ENCODE assay signal across 22 mouse cellular contexts in the genomic region with DNA sequence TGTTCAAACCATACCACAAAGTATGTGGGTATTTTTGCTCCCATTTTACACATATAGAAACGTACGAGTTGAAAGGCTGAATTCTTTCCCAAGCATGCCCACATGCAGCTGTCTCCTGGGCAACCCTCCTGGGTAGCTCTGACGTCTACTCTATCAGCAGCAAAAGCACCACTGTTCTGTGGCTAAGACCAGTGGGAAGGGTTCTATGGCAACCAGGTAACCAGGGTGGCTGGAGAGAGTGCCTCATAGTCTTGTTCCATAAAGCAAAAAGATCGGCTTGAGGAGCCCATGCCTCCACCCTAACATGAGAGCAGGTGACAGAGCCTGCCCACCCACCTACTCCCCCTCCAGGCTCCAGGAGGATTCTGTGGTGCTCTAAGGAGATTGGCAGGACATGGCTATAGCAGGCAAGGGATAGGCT. TPM values are rescaled to one million over a fixed set of nuclear protein-coding genes. Genes with fewer than 3 reads are reported as not detected.
DNase-seq lines count a peak whose midpoint lies in the region; ATAC-seq lines count a peak whose summit lies in the region.
"Had no signal": no experiment of that assay in that cellular context is flagged by ENCODE, and none has a peak within 500 bp of the region (broad histone marks: within the 10 kb centered on the region; RNA-seq: fewer than 3 reads in every experiment).

No protein-coding gene starts in this region.

- no peak overlapping the region for H3K9ac ChIP-seq in hindbrain, embryonic 12.5 days
- H3K9ac ChIP-seq: heart, embryonic 12.5 days; intestine, embryonic 15.5 days; liver, embryonic 14.5 days; neural tube, embryonic 15.5 days had no signal

- no peak overlapping the region for H3K4me3 ChIP-seq in hindbrain, embryonic 12.5 days
- H3K4me3 ChIP-seq: heart, embryonic 12.5 days; intestine, embryonic 15.5 days; limb, embryonic 10.5 days; megakaryocyte, embryonic 14.5 days; neural tube, embryonic 15.5 days had no signal

- intact Hi-C loops in left cerebral cortex, postnatal 36 days (cut with DNase I) = no loop called here

- no peaks in the 10 kb centered on the region for H3K27me3 ChIP-seq in hindbrain, embryonic 12.5 days
- H3K27me3 ChIP-seq: intestine, embryonic 15.5 days; neural tube, embryonic 15.5 days had no signal

- no peaks in the 10 kb centered on the region for H3K9me3 ChIP-seq in hindbrain, embryonic 12.5 days (replicated peaks)
- H3K9me3 ChIP-seq: heart, embryonic 12.5 days; intestine, embryonic 15.5 days; limb, embryonic 10.5 days; megakaryocyte, embryonic 14.5 days; neural tube, embryonic 15.5 days had no signal

- H3K4me1 ChIP-seq in hindbrain, embryonic 12.5 days = no peaks in the 10 kb centered on the region
- H3K4me1 ChIP-seq: neural tube, embryonic 15.5 days had no signal

- H3K36me3 ChIP-seq in hindbrain, embryonic 12.5 days = no peaks in the 10 kb centered on the region
- H3K36me3 ChIP-seq: heart, embryonic 12.5 days; intestine, embryonic 15.5 days; limb, embryonic 10.5 days; neural tube, embryonic 15.5 days had no signal

- no peak overlapping the region for H3K27ac ChIP-seq in hindbrain, embryonic 12.5 days
- H3K27ac ChIP-seq: intestine, embryonic 15.5 days; limb, embryonic 10.5 days; liver, embryonic 14.5 days; neural tube, embryonic 15.5 days had no signal

- 50% methylated on average over 4 of the region's 4 CpGs for WGBS in hindbrain, embryonic 12.5 days

- H3K4me2 ChIP-seq in hindbrain, embryonic 12.5 days (replicated peaks) = no peak overlapping the region
- H3K4me2 ChIP-seq: heart, embryonic 12.5 days; intestine, embryonic 15.5 days; neural tube, embryonic 15.5 days had no signal

- ATAC-seq in hindbrain, embryonic 12.5 days (ENCODE audit: low FRiP score) = no peak
- ATAC-seq: forebrain, embryonic 14.5 days; intestine, embryonic 15.5 days; lung, postnatal 0 days had no signal

- peak; percentile 66 for DNase-seq in layer of hippocampus, adult 9-11 months
- DNase-seq in layer of hippocampus, adult 11-12 months (ENCODE audit: low spot score) = no peak
- DNase-seq in T-cell, adult 2 months (ENCODE audit: low spot score) = peak; percentile 42
- DNase-seq in frontal cortex, adult 2 months (ENCODE audit: extremely low spot score in 1 of 2, low spot score in 1 of 2) = peak; percentile 58 to 71
- DNase-seq in left cerebral cortex, postnatal 36 days (ENCODE audit: low spot score in 2 of 2) = peak; percentile 54 to 80
- DNase-seq in lung, postnatal 36 days = no peak
- DNase-seq in MN1 (ENCODE audit: low spot score) = no peak
- DNase-seq: adrenal gland, postnatal 25 days; cerebellum, postnatal 10 days; gastrocnemius, postnatal 36 days; heart, postnatal 36 days; kidney, postnatal 25 days had no signal

RNA-seq across cellular contexts. Expression of gene Gm12216, which starts 16.9 kb away (rescaled TPM):
- polyA plus RNA-seq in frontal cortex, adult 2 months (2012; rRNA removed) = 3.0 and 3.2 TPM in 2 replicates
- 1 to 10 TPM; 4.0 to 4.5 TPM for total RNA-seq in left cerebral cortex, postnatal 36 days (2021)
- polyA plus RNA-seq in hindbrain, embryonic 12.5 days (2016; fragmentation: Nextera tagmentation; extraction: Ambion mirVana) = 0.50 TPM in 1 of 2 replicates, not detected in the other
- total RNA-seq: MEL had no signal
- polyA plus RNA-seq: forebrain, embryonic 14.5 days had no signal

RNA-seq across cellular contexts. Expression of gene Slc22a5, which starts 49.3 kb away (rescaled TPM):
- polyA plus RNA-seq in frontal cortex, adult 2 months (2012; rRNA removed) = 15.2 and 15.8 TPM in 2 replicates
- total RNA-seq in left cerebral cortex, postnatal 36 days (2021) = 10 to 100 TPM in 1 of 2 experiments, 1 to 10 TPM in 1; 7.8 to 13.1 TPM
- polyA plus RNA-seq in hindbrain, embryonic 12.5 days (2016; fragmentation: Nextera tagmentation; extraction: Ambion mirVana) = 7.9 and 8.5 TPM in 2 replicates

Comparison
In these comparisons a context has a peak if more than half of its experiments do, and no peak if none do; other contexts are left out.
1. DNase-seq: peak in layer of hippocampus, adult 9-11 months (single experiment), T-cell, adult 2 months (single experiment), frontal cortex, adult 2 months (2 of 2) and left cerebral cortex, postnatal 36 days (2 of 2); none in layer of hippocampus, adult 11-12 months (single experiment), lung, postnatal 36 days (single experiment) and MN1 (single experiment).